Mouse (Mus musculus): Measurements from ENCODE around the gene Gm3696.
A peak's percentile ranks its signal among the peaks of the same experiment; 100 is the strongest.
"Not testable (repeated sequence)": the region's sequence is repeated elsewhere in the genome, so short reads cannot be mapped to it uniquely, and the experiment has no call there.

Gm3696 gene

DNA sequence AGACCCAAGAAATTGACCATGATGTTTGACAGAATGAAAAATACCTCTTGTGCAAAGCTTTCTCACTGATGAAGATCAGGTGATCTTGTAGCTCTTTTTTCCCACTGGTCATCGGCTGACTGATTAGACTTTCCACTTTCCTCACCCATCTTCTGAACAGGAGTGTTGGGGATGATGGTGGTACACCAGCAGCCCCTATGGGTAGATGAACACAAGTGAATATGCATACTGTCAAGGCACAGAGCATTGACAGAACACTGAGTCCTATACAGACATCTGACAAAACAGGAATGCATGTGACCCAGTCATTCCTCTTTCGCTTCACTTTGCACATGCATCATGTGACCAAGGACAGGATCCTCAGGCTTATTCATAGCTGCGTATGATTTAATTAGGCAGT is at the start of gene Gm3696:
Gene Gm3696 (minus strand): TSS at position 101 of the 400 bp plus-strand sequence.
- DNase-seq, result not testable (repeated sequence)

DNA sequence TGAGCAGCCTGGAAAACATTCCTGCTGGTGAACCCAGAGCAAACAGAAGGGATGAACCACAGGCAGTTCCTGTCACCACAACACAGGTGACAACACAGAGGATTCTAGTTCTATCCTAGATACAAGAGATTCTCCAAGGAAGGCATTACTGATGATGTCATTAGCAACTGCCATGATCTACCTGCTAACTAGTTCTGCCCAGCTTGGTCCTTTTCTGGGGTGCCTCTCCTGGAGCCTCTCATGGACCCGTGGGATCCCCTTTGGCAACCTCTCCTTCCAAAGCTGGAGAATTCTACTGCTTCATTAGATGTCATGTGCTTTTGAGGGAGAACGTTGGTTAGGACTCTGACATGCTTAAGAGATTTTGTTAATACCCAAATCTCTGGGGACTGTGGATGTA is 24.9 kb upstream of the Gm3696 start, which contains the start of gene Gm6676:
Gene Gm6676 (minus strand): TSS at position 101 of the 400 bp plus-strand sequence.
- not testable (repeated sequence) for DNase-seq

DNA sequence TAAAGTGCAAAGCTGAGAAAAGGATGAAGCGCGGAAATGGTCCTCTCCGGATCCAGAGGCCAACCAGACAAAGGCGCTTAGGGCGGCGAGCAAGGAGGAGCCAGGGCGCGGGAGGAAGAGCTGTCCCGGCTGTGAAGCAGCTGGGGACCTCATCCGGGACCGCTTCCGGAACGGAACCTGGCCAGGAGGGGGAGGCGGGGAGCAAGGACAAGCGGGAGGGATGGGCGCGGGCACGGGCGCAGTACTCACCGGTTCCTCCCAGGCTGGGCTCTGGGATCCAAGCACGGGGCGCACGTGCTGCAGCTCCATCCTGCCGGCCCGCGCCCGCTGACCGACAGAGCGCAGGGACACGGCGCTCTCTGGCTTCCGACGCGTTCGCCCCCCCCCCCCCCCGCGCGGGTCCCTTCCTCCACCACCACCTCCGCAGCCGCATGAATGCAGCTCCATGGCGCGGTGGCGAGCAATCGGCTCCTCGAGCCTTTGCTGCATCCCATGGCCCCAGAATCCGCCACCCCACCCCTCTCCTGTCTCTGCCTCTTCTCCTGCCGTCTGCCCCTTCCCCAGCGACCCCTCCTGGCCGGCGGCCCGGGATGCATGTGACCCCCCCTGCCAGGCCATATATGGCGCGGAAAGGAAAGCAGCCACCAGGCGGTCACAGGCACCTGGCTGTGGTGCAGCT is 4.8 kb upstream of the Gm3696 start:
- DNase-seq, result peak; percentile 0

DNA sequence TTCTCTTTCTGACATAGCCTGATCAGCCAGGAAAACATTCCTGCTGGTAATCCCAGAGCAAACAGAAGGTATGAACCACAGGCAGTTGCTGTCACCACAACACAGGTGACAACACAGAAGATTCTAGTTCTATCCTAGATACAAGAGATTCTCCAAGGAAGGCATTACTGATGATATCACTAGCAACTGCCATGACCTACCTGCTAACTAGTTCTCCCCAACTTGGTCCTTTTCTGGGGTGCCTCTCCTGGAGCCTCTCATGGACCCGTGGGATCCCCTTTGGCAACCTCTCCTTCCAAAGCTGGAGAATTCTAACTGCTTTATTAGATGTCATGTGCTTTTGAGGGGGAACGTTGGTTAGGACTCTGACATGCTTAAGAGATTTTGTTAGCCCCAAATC is 55.6 kb downstream of the Gm3696 start, which contains the start of gene Gm3685:
Gene Gm3685 (minus strand): TSS at position 101 of the 400 bp plus-strand sequence.
- not testable (repeated sequence) for DNase-seq

Measured in right cerebral cortex, adult 18-20 months (tissue).